Mouse (Mus musculus) inflammation-experienced regulatory T-cells (primary cell): Measurements from ENCODE around the gene Ccdc58. TPM values are rescaled to one million over a fixed set of nuclear protein-coding genes. Genes with fewer than 3 reads are reported as not detected.

ENCODE experiments used
- polyA plus RNA-seq, 2 experiments: library from polyadenylated mRNA; unstranded; fragments of 100-300 nt; shearing (Covaris generic); gene quantifications; one replicate each; pipeline ENCODE4 v1.2.1; 2017

Gene Ccdc58
- polyA plus RNA-seq: 10 to 100 TPM; 30.5 to 40.8 TPM

DNA sequence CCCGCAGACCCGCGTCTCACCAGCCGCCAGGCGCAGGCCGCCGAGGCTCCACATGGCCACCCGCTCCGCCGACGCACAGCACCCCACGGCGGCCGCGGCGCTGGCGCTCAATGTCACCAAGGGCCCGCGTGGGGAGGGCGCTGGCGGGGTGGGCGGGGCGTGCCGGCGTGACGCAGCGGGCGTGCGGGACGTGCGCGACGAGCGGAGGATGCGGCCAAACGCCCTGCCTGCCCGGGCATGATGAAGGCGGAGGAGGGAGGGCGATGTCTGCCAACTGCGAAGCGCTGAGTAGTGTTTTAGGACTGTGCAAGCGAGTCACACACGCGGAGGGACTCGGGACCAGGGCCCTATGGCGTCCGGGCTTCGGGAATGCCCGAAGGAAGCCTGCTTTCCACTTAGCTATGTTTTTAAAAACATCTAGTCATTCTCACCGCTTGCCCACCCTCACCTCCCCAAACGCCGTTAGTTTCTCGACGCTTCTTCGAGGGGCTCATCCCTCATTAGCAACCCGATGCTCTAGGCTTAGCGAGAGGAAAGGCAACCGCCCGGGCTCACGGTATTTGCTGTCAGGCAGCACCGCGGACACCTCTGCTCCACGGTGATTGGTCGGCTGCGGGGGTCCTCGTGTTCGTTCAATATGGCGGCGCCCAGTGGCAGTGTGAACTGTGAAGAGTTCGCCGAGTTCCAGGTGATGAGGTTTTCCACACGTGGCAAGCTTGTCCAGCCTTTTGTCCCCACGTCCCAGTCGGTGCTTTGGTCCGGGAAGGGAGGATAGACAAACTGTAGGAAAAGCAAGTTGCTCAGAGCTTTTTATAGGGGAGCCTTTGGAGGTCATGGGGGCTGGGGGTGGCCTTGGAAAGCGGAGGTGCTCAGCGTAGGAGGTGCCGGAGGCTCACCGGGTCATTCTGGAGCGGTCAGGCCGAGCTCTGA lies at the start of gene Ccdc58, which contains the start of gene Fam162a:
Ccdc58 (plus strand) TSS at position 236 of the 930 bp plus-strand sequence.
Fam162a (minus strand) TSS at position 145 of the 930 bp plus-strand sequence.

DNA sequence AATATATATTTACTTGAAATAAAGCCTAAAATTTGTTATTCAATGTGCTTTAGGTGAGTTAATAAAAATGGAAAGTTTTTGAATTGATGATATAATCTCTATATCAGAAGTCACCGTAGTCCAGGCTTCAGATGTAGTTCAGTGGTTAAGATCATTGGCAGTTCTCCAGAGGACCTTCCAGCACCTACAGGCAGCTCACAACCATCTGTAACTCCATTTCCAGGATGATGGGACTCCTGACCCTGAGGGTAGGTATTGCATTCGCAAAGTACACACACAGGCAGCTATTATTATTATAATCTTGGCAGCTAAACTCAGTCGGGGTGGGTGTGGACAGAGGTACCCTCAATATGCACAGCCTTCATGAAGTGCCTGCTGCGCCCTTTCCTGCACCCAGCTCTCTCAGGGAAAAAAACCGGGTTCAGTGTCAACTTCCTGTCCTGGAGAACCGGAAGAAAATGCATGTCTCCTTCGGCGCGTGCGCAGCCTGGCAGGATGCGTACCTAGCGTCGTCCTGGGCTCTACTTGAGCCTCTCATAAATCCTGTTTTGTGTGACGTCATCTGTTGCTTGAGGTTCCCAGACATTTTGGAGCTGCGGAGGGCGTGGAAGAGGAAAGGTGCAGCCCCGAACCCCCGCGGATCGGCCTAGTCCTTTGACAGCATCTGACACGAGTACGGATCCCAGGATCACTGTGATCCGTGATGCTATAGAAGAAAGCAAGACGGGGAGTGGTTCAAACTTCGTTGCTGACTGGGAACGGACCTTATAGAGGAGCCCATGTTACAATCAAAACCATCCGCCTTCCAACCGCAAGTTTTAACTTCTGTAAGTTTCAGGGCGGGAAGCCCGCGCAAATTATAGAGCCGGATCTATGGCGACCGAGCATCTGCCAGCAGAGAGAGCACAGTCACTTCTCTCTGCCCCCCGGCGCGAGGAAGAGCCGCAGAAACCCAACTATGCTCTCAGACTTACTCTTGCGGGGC lies 30.6 kb upstream of the Ccdc58 start, which contains the start of gene Wdr5b:
Wdr5b (plus strand) TSS at position 551 of the 985 bp plus-strand sequence.

DNA sequence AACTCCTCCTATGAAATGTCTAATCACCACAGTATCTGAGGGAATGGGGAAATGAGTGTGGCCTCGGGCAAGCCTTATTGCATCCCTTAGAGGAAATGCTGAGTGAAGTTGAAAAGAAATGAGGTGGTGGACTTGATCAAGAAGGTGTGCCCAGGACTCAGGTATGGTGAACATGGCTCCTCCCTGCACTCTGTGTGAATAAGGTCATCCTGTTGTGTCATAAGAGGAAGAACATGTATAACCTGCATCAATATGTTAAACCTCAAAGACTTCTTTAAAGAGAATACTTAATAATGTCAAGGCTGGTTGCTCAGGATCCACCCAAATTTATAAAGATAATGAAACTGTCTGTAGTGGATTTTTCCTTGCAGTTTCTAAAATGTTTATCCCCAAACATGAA lies 59.7 kb downstream of the Ccdc58 start, which contains the start of gene Csta1:
Csta1 (minus strand) TSS at position 101 of the 400 bp plus-strand sequence.

Other genes with a start within 250 kb of the Ccdc58 start
- gene Parp14, start 200.1 kb upstream of the Ccdc58 start, polyA plus RNA-seq: 10 to 100 TPM; 58.4 to 84.9 TPM
- gene Parp9, start 133.2 kb upstream of the Ccdc58 start, polyA plus RNA-seq: 10 to 100 TPM; 84.8 to 85.1 TPM
- gene Dtx3l, start 132.5 kb upstream of the Ccdc58 start, polyA plus RNA-seq: 10 to 100 TPM; 46.9 to 61.1 TPM
- gene Kpna1, start 92.9 kb upstream of the Ccdc58 start, polyA plus RNA-seq: 10 to 100 TPM; 58.2 to 72.5 TPM
- 1 to 10 TPM; 6.3 to 7.4 TPM for gene Wdr5b, start 30.5 kb upstream of the Ccdc58 start, polyA plus RNA-seq
- gene Fam162a, start 91 bp upstream of the Ccdc58 start, polyA plus RNA-seq: 100 to 1,000 TPM; 109 to 113 TPM
- under 1 TPM in 1 of 2 experiments, not detected in 1; 0.94 TPM for gene Csta1, start 59.6 kb downstream of the Ccdc58 start, polyA plus RNA-seq
- gene Stfa2l1, start 85.1 kb downstream of the Ccdc58 start, polyA plus RNA-seq: not detected
- gene Gm5483, start 112.5 kb downstream of the Ccdc58 start, polyA plus RNA-seq: not detected
- not detected for gene Gm5416, start 138.7 kb downstream of the Ccdc58 start, polyA plus RNA-seq
- under 1 TPM in 1 of 2 experiments, not detected in 1; 0.76 TPM for gene 2010005H15Rik, start 149.8 kb downstream of the Ccdc58 start, polyA plus RNA-seq
- not detected for gene Stfa1, start 205.3 kb downstream of the Ccdc58 start, polyA plus RNA-seq